Mouse (Mus musculus): ENCODE results near the gene 2410002F23Rik.

GRCm38 (mm10) chr7:44262791-44263643 is 16.5 kb downstream of the 2410002F23Rik start:
- TF ChIP-seq GATA1 (IDR thresholded peaks at IDR 0.05; ENCODE audit: borderline replicate concordance, low read length) = no peak
- no peak for TF ChIP-seq FLI1 (IDR thresholded peaks at IDR 0.05; ENCODE audit: low read length)
